Mouse (Mus musculus) layer of hippocampus, adult 6 months (tissue): ENCODE results near the gene Smarca2. TPM values are rescaled to one million over a fixed set of nuclear protein-coding genes. Genes with fewer than 3 reads are reported as not detected.

ENCODE experiments used
- long read RNA-seq, 2 experiments: library from polyadenylated mRNA; unstranded; transcript quantifications; one replicate each; pipeline ENCODE4 v2.0.0; 2019 to 2020
- polyA plus RNA-seq: library from polyadenylated mRNA; unstranded; fragments of <200 nt; fragmentation: Nextera tagmentation; gene quantifications from 2 replicates; pipeline ENCODE4 v1.2.3, GENCODE M21; 2021

Smarca2 gene
- polyA plus RNA-seq: 95.0 and 97.9 TPM in 2 replicates
- long read RNA-seq, experiment 1, partial matches to known transcripts: 191 of 213 reads
- long read RNA-seq, experiment 1, other reads (novel, unspliced or antisense): 20 of 213 reads
- long read RNA-seq, experiment 2, full-length matches to known transcripts: 33 of 550 reads
- long read RNA-seq, experiment 2, partial matches to known transcripts: 403 of 550 reads
- long read RNA-seq, experiment 2, other reads (novel, unspliced or antisense): 114 of 550 reads

GRCm38 (mm10) chr19:26604755-26605300, at the start of gene Smarca2:
Smarca2 (plus strand) TSS chr19:26605050.

